Mouse (Mus musculus) kidney, postnatal 36 days (tissue): ENCODE measurements around the gene Trim23.
"Not testable (repeated sequence)": the region's sequence is repeated elsewhere in the genome, so short reads cannot be mapped to it uniquely, and the experiment has no call there.

ENCODE experiments used
- DNase-seq, 2 experiments: peaks; one replicate each; pipeline ENCODE4 v3.0.0; 2021 to 2022; ENCODE audit warnings: mixed read lengths in 2 of 2

Trim23 gene

DNA sequence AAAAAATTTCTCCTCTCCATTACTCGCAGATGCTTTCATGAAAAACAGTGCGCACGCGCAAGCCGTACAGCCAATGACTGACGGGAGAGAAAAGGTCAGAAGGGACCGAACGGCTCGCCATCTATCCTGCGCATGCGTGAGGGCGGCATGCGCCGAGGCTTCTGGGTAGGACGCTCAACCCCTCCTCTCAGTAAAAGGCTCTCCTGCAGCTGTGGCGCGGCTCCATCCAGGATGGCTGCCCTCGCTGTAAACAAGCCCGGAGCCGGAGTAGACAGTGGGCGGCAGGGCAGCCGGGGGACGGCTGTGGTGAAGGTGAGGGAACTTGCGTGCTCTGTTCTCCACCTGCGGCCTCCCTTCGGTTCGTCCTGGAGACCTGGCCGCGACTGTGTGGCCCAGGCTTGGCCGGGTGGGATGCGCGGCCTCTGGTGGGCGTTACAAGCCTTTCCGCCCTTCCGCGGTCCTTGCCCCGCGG lies at the start of gene Trim23:
Trim23 (plus strand) TSS at position 148 of the 472 bp plus-strand sequence.
- DNase-seq = peak; percentile 98 to 99

DNA sequence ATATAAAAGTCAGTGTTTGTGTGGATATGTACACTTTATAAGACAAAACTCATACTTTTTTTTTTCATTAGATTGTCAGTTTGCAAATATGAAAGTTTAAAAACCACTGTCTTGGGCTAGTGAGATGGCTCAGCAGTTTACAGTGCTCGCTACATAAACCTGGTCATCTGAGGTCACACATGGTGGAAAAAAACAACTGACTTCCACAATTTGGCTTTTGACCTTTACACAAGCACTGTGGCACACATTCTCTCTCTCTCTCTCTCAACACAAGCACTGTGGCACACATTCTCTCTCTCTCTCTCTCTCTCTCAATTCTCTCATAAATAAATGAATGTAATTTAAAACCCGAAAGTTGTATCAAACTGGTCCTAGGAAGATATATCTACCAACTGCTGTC lies 46.0 kb upstream of the Trim23 start:
- DNase-seq = no peak

DNA sequence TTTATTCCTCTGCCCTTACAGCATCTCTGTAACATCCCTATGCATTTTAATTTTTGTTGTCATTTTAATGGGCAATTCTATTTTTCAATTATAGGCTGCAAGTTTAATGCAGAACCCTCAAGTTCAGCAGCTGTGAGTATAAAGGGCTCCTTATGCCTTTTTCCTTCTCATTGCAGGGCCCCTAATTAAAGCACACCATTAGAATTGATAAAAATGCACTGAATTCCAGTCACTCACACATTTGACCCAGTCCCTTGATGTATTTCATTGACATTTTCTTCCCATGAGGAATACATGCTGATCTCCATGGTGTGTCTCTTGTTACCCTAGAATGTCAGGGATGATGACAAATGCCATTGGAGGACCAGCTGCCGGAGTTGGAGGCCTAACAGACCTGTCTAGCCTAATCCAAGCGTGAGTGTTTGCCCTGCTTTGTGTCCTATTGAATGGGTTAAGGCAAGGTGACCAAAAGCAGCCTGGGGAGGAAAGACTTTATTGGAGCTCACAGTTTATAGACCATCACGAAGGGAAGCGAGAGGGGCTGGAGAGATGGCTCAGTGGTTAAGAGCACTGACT lies 44.0 kb upstream of the Trim23 start:
- no peak for DNase-seq

DNA sequence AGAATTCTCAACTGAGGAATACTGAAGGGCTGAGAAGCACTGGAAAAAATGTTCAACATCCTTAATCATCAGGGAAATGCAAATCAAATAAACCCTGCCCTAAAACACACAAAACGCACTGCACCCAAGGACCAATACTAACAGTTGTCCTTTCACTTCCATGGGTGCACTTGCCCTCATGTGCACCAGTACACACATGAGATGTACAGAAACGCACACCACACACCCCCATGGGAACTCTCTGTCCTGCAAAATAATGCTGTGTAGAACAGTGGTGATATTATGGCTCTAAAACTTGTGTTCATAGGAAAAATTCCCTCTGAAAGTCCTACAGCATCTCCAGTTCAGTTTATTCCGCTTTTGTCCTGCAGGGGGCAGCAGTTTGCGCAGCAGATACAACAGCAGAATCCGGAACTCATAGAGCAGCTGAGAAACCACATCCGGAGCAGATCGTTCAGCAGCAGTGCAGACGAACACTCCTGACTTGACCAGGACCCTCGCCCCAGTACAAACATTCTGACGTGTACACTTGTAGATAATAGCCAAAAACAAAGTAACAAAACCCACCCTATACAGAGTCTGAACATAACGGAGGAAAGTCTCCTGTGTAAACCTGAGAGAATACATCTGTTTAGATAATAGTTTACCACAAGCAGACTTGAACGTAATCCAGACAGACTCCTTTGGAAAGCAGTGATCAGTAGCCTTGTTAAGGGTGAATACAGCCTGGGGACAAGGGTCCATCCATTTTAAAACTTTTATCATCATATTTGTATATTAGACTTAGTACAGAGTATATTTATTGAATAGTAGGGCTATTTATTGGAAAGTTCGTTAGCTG lies 39.0 kb upstream of the Trim23 start:
- DNase-seq = peak; percentile 79 to 92

- DNase-seq = peak; percentile 30 to 47
Observed at GRCm38 (mm10) chr13:104144871-104145270, 33.7 kb upstream of the Trim23 start.

DNA sequence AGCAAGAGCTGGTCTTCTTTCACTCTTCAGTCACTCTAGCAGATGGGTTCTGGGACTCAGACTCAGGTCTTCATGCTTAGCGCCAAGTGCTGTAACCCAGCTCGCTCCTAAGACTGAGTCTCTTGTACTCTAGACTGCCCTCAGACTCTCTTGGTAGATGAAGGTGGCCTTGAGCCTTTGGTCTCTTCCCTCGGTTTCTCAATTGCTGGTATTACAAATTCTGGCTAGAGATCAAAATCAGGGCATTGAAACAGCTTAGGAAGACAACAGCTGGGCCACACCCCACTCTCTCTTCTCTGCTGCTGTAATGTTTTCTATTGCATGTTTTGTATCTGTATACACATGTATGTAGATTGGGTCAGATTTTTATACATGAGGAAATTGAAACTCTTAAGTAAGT lies 33.0 kb upstream of the Trim23 start:
- DNase-seq = no peak

- no peak for DNase-seq
Observed at GRCm38 (mm10) chr13:104154180-104154579, 24.4 kb upstream of the Trim23 start.

DNA sequence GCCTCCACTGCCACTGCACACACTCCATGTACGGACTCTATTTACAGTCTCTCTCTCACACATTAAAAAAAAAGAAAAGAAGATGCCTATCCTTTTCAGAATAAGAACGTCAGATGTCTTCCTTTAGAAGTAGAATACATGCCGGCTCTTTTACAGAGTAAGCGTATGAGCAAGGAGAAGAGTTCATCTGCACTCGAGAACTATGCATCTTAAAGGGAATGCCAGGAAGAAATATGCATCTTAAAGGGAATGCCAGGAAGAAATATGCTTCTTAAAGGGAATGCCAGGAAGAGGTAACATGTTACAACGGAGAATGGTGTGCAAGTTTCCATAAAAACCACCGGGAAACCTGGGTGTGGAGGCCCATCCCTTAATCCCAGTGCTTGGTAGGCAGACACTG lies 23.5 kb upstream of the Trim23 start:
- DNase-seq = no peak

DNA sequence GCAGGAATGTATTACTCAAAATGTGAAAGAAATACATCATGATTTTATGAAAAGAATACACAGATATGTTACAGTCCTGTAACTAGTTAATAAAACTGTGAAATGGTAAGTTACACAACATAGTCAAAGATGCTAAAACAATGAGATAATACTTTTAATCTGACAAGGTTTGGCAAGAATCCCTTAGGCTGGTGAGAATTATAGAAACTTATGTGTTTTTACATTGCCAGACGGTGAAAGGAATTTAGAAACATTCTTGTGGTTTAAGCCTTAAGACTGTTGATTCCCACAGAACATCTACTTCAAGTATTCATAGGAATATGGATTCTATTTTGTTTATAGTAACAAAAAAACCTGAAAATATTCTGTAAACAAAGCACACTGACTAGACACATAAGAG lies 22.9 kb upstream of the Trim23 start:
- no peak for DNase-seq

DNA sequence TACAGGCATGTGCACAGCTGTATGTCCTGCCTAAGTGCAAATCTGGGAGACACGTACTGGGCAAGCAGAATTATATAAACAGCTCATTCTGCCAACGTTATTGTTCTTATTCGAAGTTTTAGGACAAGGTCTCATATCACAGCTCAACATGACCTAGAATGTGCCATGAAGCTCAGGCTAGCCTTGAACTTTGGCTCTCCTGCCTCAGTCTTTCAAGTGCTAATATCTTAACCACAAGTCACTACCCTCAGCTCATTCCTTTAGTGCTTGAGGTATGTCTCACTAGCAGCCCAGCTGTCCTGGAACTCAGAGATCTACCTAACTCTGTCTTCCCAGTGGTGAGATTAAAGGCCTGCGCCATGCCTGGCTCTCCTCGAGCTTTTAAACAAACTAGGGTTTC lies 6.9 kb upstream of the Trim23 start:
- DNase-seq = no peak

DNA sequence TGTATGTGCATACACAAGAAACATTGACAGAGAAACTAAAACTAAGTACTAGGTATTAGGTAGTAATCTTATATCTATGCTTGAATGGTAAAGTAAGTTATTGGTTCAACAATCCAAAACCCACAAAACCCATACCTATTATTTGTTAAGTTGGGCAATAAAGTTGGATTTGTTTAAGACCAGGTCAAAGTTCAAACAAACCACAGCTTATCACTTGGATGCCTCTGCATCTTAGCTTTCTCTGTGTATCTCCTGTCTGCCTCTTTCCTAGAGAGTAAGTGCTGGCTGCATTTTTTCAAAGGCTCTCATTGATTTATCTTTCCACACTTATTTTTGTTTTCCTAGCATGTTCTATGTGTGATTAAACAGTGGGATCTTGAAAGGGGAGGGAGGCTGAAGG lies 6.1 kb upstream of the Trim23 start:
- DNase-seq = no peak

DNA sequence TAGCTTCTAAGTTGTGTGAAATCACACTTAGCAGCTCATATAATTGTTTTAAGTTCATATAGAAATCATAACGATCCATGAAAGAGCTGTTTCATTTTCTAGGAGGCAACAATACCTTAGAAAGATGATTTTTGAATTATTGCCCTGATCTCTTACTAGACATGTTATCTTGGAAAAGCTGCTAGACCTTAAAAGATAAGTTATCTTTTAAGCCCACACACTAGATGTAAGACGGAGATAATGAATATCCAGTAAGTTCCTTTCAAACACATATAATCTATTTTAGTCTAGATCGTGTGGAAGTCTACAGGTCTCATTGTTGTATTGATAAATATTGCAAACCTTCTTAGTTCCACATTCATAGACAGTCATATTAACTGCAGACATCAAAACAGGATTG lies 1.7 kb upstream of the Trim23 start:
- no peak for DNase-seq

DNA sequence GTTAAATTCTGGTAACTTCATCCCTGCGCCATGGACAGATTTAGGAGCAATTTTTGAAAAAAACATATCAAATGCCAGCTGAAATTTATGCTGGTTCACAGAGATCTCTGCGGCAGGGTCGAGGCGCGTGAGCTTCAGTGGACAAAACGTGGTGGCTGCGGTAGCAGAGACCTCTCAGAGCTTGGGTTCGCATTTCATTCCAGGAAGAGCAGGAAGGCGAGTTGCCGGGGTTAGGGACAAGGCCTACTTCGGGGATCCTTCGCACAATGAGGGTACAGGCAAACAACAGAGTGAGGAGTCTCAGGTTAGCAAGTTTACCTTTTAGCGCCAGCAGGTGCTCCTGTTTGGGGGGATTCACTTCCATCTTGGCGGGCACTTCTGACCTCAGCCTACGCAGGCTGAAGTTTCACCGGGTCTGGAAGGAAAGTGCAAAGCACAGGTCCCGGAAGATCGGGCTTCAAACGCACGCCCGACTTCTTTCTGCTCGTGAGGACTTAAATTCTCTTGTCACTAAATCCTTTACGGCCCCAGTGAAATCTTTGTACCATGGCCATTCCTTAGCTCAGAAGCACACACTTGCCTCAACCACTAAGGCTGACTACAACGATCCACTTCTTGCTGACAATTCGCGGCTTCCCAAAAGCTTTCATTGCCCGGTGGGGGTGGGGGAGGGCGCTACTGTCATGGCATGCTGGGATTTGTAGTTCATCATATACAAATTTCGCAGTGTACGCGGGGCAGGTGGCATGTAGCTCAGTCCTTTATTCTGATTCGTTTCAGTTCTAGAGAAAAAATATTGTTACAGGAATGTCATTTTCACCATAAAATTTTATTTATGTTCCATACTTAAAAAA lies 574 bp upstream of the Trim23 start, which contains the start of gene Trappc13:
Trappc13 (minus strand) TSS at position 674 of the 854 bp plus-strand sequence.
- peak; percentile 90 to 94 for DNase-seq

DNA sequence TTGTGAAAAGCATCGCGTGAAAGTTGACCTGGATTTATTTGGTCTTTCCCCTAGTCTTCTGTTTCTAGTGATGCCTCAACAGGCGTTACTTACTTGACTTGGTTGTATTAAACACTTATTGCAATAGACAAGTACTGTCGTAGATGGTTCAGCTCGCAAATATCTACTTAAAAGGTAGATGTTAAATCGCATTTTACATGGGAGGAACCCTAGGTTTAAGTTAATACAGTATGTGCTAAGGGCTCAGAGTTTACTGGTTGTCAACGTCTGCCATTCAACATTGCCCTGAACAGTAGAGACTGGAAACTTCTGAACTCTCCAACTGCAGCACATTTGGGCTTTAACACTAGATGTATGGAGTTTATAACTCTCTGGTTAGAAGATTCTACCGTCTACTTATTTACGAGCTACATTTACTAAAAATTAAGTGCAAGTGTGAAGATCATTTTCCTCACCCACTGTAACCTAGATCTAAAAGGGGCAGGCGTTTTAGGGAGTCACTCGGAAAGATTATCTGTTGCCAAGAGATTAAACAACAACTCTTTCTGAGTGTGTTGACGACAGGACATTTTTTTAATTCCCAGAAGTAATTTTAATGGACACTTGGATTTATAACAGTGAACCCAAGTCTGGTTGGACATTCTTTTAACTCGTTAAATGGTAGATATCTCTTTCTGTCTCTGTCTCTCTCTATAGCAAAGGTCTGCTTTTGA lies 735 bp downstream of the Trim23 start:
- no peak for DNase-seq

GRCm38 (mm10) chr13:104187357-104187756 lies 8.8 kb downstream of the Trim23 start:
- no peak for DNase-seq

DNA sequence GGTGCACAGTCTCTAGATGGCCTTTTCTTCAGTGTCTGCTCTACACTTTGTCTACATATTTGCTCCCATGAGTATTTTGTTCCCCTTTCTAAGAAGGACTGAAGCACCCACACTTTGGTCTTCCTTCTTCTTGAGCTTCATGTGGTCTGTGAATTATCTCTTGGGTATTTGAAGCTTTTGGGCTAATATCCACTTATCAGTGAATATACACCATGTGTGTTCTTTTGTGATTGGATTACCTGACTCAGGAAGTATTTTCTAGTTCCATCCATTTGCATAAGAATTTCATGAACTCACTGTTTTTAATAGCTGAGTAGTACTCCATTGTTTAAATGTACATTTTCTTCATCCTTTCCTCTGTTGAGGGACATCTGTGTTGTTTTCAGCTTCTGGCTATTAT lies 17.3 kb downstream of the Trim23 start:
- DNase-seq = not testable (repeated sequence)

DNA sequence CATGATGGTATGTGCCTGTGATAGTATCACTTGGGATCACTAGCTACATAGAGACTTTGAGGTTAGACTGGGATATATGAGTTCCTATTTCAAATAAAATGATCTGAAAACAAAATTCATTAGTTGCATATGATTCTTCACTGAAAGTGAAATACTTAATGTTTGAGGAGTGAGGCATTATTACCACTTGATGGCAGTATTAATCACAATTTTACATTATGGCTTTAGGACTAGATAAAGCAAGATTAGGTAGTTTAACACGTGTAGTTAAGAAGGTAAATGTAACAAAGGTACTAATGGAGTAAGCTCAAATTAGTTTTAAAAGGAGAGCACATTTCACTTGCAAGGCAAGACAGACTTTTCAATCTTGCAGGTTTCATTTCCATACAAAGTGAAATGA lies 25.7 kb downstream of the Trim23 start:
- no peak for DNase-seq

DNA sequence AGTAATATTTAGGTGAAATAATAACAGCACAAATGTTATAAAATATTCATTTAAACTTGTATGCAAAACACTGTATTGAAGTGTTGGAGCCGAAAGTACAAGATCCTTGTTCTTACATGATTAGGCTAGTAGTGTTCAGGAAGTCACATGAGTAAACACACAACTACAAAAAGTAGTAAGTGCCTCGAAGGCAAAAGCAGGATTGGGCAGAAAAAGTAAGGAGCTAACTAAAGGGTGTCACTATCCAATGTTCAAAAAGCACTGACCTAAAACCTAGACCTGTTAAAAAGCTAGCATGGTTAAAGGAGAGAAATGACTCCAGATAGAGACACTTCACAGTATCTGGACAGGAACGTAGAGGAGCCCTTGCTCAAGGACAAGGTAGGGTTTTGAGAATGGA lies 48.9 kb downstream of the Trim23 start:
- DNase-seq = no peak

DNA sequence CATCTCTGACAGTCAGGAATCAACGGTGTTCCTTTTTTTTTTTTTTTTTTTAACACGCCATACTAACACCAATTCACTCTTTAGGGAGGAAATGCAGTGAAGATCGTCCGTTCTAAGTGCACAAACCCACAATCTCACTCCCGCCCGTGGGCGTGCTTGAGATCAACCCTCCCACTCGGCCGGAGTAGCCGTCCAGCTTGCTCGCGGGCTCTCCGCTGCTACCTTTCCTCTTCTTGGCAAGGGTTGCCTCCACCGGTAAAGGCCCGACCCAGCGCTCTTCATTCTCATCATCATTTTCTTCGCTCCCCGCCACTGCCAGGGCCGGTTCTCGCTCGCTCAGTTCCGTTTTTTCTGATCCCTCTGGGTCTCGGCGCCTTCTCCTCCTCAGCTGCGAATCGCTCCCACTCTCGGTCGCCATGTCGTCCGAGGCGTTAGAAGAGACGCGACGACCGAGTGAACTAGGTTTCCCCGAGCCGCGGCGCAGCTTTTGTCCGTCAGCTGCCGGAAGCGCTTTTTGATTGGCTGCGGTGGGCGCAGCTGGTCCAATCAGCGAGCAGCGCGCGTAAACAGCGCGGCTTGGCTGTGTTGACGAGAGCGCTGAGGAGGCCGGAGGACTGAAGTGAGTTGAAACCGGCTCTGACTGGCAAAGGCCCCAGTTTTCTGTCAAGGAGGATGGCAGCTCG lies 49.9 kb downstream of the Trim23 start, which contains the start of the genes Cenpk and Ppwd1:
Cenpk (plus strand) TSS at position 228 of the 683 bp plus-strand sequence.
Ppwd1 (minus strand) TSS at position 460 of the 683 bp plus-strand sequence.
- DNase-seq = peak; percentile 95 to 97

DNA sequence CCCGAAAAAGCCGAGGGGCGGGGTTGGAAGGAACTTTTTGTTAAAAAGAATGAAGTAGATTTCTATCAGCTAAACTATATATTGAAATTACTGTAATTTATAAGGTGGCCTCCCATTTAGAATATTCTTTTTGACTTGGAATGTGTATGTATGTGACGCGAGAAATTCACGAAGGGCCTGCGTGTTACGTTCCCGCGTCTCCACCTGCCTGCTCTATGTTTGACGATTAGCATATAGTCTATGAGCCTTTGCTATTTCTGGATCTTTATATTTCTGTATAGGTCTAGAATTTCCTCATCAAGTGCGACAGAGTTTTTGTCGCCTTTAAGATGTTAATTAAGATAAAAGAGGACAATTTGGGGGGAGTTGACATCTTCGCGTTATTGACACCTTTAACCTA lies 50.6 kb downstream of the Trim23 start:
- DNase-seq = no peak
